Mouse (Mus musculus): ENCODE measurements around the gene Pdzd4.

The Pdzd4 gene

DNA sequence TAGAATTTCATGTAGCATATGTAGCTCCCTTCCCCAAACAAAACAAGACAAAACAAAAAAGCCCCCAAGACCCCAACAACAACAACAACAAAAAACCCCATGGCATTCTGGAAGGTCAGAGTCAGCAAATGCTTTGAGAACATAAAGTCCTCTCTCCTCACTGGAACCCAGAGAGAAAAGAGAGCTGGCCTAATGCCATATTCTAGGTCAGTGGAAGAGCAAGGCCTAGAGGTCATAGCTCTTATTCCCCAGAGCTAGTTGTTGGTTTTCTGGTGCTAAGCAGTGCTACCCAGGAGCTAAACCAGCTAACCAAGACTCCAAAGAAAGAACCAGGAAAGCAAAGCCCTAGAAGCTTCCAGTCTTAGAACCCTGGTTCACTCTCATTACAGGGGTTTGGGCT lies 39.1 kb downstream of the Pdzd4 start:
- DNase-seq: no peak

DNA sequence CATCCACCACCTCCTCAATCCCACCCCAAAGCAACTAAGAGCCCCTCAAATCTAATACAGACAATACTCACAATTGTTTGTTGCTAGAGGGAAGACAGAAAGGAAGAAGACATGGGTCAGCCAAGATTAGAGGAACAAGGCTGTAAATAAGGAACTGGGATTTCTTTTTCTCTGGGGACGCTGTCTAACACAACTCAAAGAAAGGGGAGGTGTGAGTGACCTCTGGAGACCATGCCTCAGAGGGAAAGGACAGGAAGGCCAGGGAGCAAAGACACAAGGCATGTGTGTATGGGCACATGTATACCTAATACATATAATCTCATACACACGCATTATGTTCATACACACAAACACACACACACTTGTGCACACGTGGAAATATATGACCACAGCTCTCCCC lies 42.5 kb downstream of the Pdzd4 start:
- DNase-seq: no peak

DNA sequence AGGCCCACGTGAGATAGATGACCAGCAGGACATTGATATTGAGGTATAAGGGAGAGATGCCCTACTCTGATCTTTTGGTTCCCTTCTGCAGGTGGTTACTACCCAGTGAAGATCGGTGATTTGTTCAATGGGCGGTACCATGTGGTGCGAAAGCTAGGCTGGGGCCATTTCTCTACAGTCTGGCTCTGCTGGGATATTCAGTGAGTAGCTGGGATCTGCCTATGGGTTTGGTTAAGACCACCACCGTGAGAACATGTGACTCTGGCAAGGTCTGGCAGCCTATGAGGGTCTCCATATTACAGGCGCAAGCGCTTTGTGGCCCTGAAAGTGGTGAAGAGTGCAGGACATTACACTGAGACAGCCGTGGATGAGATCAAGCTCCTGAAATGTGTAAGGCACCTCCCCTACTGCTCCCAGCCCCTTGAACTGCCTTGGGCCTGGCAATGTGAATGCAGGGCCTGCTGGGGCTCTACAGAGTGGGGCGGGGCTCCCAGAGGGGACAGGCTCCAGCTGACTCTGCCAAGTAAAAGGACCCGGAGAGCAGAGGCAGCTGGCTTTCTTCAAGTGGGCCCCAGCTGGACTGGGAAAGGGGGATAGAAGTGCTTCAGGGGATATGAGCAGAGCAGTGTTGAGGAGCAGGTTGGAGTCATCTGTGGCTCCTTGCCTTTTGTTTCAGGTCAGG lies 49.8 kb downstream of the Pdzd4 start:
- DNase-seq: peak; percentile 31 to 74

GRCm38 (mm10) chrX:73774168-73774760 lies 50.5 kb downstream of the Pdzd4 start, which contains the start of gene Srpk3:
Gene Srpk3 (plus strand): TSS chrX:73774405.
- DNase-seq: peak in 1 of 2 experiments; percentile 42

- DNase-seq: peak in 1 of 2 experiments; percentile 47
Observed at GRCm38 (mm10) chrX:73767267-73767666, 57.5 kb downstream of the Pdzd4 start.

DNA sequence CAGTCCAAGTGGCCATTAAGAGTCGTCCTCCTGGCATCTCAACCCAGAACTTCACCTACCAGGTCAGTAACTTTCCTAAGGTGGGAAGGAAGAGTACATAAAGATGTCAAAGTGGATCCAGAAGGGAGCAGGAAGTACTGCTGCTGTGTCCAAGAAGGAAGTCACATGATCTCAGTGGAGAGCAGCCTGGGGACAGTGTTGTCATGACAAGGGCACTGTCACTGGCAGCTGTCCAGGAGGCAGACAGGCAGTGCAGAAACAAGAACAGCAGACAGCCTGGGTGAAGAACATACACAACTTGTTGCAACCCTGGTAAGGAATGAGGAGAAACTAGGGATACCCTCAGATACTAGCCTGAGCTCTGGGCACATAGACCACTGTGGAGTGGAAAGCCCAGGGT lies 59.5 kb downstream of the Pdzd4 start:
- DNase-seq: peak; percentile 71 to 81

GRCm38 (mm10) chrX:73758611-73759290 lies 66.0 kb downstream of the Pdzd4 start:
- DNase-seq: peak in 1 of 2 experiments; percentile 32

DNA sequence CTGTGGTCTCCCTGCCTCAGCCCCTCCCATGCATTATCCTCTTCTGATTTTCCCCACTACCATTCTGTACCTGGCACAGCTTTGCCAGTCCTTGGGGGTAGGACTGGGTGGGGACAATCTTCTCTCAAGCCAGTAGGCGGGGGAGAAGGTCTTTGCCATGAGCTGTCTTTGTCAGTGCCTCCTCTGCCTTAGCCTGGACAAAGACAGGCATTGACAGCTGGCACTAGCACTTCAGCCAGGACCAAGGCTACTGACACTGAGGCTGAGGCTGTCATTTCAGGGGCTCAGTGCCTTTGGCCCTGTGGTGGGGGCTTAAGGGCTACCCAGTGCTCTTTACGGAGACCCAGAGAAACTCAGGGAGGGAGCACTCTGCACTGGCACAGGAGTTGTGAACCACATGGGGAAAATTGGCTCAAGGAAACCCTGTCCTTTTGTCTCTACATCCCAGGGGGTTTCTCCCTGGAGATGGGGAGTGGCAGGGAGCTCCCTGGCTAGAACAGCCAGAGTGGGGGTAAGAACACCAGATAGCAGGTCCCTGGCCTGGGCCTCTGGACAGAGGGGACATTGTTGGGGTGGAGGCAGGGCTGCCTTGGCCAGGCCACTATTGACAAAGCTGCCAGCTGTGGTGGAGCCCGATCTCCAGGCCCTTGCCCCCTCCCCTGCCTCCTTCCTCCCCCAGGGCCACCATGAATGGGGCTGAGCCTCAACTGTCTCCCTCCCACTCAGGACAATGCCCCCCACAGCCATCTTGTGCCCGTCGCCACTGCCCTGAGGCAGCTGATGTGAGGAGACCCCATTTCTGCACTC lies 68.2 kb downstream of the Pdzd4 start, which contains the start of gene Plxnb3:
TSS of gene Plxnb3 (plus strand) at position 757 of the 807 bp plus-strand sequence.
- no peak for DNase-seq

DNA sequence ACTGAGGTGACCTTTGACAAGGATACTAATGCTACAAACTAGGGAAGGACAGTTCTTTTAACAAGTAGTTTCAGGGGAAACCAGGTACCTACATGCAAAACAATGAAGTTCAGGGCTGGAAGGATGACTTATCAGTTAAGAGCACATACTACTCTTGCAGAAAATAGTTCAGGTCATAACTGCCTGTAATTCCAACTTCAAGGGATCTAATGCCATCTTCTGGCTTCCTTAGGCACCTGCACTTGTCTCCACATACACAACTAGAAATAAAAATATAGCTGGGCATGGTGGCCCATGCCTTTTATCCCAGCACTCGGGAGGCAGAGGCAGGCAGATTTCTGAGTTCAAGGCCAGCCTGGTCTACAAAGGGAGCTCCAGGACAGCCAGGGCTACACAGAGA lies 75.8 kb downstream of the Pdzd4 start:
- DNase-seq: no peak

GRCm38 (mm10) chrX:73744774-73745481 lies 79.8 kb downstream of the Pdzd4 start:
- no peak for DNase-seq
